Mouse (Mus musculus) bone marrow, adult 2 months (tissue): ENCODE measurements around the gene Gm4181.
"Not testable (repeated sequence)": the region's sequence is repeated elsewhere in the genome, so short reads cannot be mapped to it uniquely, and the experiment has no call there.

ENCODE experiments used
- CTCF ChIP-seq: fragments of 200-500 bp; IDR thresholded peaks from 2 replicates; pipeline ENCODE4 v1.5.1; 2011; ENCODE audit warnings: low read length, control low read depth; ENCODE audit not compliant: control insufficient read depth, insufficient read depth
- POLR2A ChIP-seq: fragments of 200-500 bp; IDR thresholded peaks from 2 replicates; pipeline ENCODE4 v1.6.1; 2011; ENCODE audit warnings: low read depth, mild to moderate bottlenecking, control low read depth, low read length, borderline replicate concordance; ENCODE audit not compliant: control insufficient read depth

DNA sequence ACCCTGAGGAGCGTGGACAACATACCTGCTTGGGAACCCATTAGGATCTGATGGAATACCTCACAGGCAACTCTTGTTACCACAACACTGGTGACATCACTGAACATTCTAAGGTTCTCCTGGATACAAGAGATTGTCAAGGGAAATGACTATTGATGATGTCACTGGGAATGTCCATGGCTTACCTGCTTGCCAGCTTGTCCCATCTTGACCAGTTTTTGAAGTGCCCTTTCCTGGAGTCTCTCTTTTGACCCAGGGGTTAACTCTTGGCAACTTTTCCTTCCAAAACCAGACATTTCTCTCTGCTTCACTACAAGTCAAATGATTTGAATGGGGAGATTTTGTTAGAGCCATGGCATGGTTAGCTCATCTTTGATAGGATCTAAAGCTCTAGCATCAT, at the start of gene Gm4181:
- not testable (repeated sequence) for TF ChIP-seq CTCF, POLR2A
